Mouse (Mus musculus): ENCODE results near the gene Trmt1. TPM values are rescaled to one million over a fixed set of nuclear protein-coding genes. Genes with fewer than 3 reads are reported as not detected.

Trmt1 gene
- polyA plus RNA-seq, 1 experiment from 2014 or later = 56.9 TPM

DNA sequence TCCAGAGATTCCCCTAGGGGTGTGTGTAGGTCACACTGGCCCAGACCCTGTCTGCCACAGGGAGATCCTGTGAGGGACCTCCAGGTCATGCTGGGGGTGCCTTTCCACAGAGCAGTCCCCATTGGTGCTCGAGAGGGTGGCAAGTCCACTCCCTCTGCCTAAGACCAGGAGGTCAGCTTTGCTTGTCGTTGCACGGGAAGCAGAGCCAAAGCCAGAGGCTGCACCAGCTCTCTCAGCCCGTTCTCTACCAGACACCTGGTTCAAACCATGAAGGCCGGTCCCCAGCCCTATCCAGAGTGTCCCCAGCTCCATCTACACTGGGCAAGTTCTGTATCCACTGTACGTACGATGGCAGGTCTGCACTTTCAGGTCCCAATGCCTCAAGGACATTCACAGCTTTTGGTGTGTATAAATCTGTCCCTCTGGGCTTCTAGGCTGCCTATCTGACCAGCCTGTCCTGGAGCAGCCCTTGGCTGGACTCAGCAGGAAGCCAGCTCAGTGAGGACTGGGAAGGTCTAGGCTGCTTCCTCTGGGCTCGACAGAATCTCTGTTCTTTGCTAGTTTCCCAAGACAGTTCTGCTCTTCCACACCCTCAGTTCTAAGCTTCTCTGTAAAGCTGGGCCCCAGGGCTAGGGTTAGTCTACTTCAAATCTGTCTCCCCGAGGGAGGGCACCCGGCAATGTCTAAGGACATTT, 39.3 kb downstream of the Trmt1 start:
- H3K36me3 ChIP-seq (ENCODE audit: control insufficient read depth, insufficient read depth, low read length) = no peaks in the 10 kb centered on the region
- DNase-seq = no peak
- H3K27me3 ChIP-seq (ENCODE audit: control insufficient read depth, insufficient read depth, low read length) = no peaks in the 10 kb centered on the region
- H3K4me1 ChIP-seq (ENCODE audit: control insufficient read depth, insufficient read depth, low read length) = peaks cover 41% of the 10 kb centered on the region
- H3K9ac ChIP-seq (replicated peaks; ENCODE audit: low read length) = no peak overlapping the region
- no peak overlapping the region for H3K4me2 ChIP-seq (ENCODE audit: low read length)
- WGBS = 55% methylated on average over 10 of the region's 10 CpGs
- no peak for ATAC-seq (ENCODE audit: low FRiP score, low TSS enrichment)
- H3K9me3 ChIP-seq (ENCODE audit: control insufficient read depth, low read length) = no peaks in the 10 kb centered on the region
- H3K27ac ChIP-seq (replicated peaks; ENCODE audit: low read depth, low read length) = peak overlapping the region; percentile 57
- H3K4me3 ChIP-seq (replicated peaks; ENCODE audit: low read depth, low read length) = no peak overlapping the region

DNA sequence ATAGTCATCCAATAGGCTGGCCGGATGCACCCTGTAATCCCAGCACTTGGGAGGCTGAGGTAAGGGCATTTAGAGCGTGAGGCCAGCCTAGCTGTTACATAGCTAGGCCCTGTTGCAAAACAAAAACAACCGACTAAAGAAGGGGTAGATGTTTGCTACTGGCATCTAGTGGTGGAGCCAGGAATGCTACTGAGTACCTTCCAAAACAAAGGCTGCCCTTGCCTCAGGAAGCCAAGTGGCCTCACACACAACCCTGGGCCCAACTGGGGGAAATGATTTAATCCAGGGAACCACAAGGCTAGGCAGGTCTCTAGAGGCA, 39.8 kb downstream of the Trmt1 start:
- 22% methylated on average over 3 of the region's 3 CpGs for WGBS
- Histone ChIP-seq H3K4me2 (ENCODE audit: low read length) (no peak overlapping the region), H3K36me3 (ENCODE audit: control insufficient read depth, insufficient read depth, low read length) (no peaks in the 10 kb centered on the region), H3K4me1 (ENCODE audit: control insufficient read depth, insufficient read depth, low read length) (peaks cover 46% of the 10 kb centered on the region), H3K9ac (replicated peaks; ENCODE audit: low read length) (no peak overlapping the region), H3K27me3 (ENCODE audit: control insufficient read depth, insufficient read depth, low read length) (no peaks in the 10 kb centered on the region), H3K27ac (replicated peaks; ENCODE audit: low read depth, low read length) (peak overlapping the region; percentile 57), H3K4me3 (replicated peaks; ENCODE audit: low read depth, low read length) (no peak overlapping the region), H3K9me3 (ENCODE audit: control insufficient read depth, low read length) (no peaks in the 10 kb centered on the region)
- DNase-seq (no peak), ATAC-seq (ENCODE audit: low FRiP score, low TSS enrichment) (no peak)

DNA sequence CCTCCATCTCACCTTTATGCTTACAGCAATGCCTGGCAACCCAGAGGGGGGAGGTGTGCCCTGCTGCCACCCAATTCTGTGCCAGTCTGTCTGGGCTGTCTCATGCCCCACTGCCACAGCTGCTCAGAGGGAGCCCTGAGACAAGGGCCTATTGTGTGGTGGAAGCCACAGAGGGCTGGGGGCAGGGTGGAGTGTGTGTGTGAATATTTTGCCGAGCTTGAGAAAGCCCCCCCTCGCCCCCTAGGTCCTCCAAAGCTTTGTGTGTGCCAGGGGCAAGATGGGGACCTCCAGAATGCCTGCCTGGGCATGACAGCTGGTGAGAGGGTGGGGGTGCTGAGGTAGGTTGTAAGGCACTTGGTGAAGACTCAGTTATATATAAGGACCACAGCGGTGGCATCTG, 42.4 kb downstream of the Trmt1 start:
- 49% methylated on average over 3 of the region's 3 CpGs for WGBS

DNA sequence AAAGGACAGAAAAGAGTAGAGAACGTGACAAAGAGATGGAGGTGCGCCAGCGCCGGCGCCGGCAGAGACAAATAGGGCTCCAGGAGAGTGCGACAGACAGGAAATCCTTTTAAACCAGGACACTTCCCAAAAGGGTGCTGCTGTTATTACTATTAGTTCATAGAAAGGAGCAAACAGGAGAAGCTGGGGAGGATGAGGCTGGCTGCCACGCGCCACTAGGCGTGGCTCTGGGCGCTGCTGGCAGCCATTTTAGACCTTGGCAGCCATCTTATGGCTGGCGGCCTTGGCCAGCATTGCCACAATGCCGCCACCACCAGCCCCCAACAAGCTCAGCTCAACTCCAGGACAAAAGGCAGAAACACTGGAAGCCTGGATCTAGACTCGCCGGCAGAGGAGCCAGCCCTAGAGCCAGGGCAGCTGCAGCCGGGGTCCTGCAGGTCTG, 43.8 kb downstream of the Trmt1 start:
- DNase-seq = no peak
- H3K27ac ChIP-seq (replicated peaks; ENCODE audit: low read depth, low read length) = peak overlapping the region; percentile 78
- 90% methylated on average over 16 of the region's 16 CpGs for WGBS
- no peak for ATAC-seq (ENCODE audit: low FRiP score, low TSS enrichment)
- H3K4me1 ChIP-seq (ENCODE audit: control insufficient read depth, insufficient read depth, low read length) = peaks cover 45% of the 10 kb centered on the region
- no peak overlapping the region for H3K4me2 ChIP-seq (ENCODE audit: low read length)
- no peak overlapping the region for H3K9ac ChIP-seq (replicated peaks; ENCODE audit: low read length)
- H3K9me3 ChIP-seq (ENCODE audit: control insufficient read depth, low read length) = no peaks in the 10 kb centered on the region
- no peaks in the 10 kb centered on the region for H3K27me3 ChIP-seq (ENCODE audit: control insufficient read depth, insufficient read depth, low read length)
- H3K4me3 ChIP-seq (replicated peaks; ENCODE audit: low read depth, low read length) = no peak overlapping the region
- no peaks in the 10 kb centered on the region for H3K36me3 ChIP-seq (ENCODE audit: control insufficient read depth, insufficient read depth, low read length)

More for the DNA sequence above, 42.4 kb downstream of the Trmt1 start:
- DNase-seq (peak; percentile 69), ATAC-seq (ENCODE audit: low FRiP score, low TSS enrichment) (peak; percentile 74)
- Histone ChIP-seq H3K27ac (replicated peaks; ENCODE audit: low read depth, low read length) (peak overlapping the region; percentile 78), H3K9me3 (ENCODE audit: control insufficient read depth, low read length) (no peaks in the 10 kb centered on the region), H3K27me3 (ENCODE audit: control insufficient read depth, insufficient read depth, low read length) (no peaks in the 10 kb centered on the region), H3K4me3 (replicated peaks; ENCODE audit: low read depth, low read length) (no peak overlapping the region), H3K4me1 (ENCODE audit: control insufficient read depth, insufficient read depth, low read length) (peaks cover 58% of the 10 kb centered on the region), H3K36me3 (ENCODE audit: control insufficient read depth, insufficient read depth, low read length) (no peaks in the 10 kb centered on the region), H3K9ac (replicated peaks; ENCODE audit: low read length) (no peak overlapping the region), H3K4me2 (ENCODE audit: low read length) (no peak overlapping the region)

DNA sequence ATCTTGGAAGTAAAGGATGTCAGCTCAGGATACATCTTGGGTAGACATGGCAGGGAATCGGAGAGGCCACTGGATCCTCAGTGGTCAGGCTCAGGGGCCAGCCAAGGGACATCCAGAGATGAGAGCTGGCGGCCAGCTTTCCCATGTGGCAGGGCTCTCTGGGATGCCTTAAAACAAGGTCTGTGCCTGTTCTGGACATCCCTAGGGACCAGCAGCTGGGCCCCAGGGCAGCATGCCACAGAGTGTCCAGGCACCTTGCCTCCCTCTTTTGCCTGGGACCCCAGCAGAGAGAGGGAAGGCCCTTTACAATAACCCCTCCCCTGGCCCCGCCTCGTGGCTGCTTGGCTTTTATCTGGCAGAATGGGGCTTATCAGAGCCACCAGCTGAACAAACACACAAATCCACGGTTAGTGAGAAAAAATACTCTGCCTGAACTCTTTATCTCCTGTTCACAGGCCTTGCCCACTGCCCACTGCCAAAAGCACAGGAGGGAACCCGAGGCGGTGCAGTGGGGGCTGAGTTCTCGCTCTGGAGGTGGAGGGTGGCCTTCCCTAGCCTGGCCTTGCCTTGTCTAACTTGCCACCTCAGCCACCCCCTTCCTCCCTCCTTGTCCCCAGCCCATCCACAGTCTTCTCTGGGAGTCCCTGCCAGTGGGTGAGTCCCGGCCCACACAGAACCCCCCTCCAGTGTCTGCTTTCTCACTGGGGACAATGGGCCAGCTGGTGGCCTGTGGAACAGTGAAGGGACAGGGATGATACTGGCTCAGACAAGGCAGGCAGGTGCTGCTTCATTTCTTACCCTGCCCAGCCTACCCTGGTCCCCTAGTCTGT, 44.6 kb downstream of the Trmt1 start:
- H3K4me3 ChIP-seq (replicated peaks; ENCODE audit: low read depth, low read length) = no peak overlapping the region
- no peaks in the 10 kb centered on the region for H3K27me3 ChIP-seq (ENCODE audit: control insufficient read depth, insufficient read depth, low read length)
- H3K9ac ChIP-seq (replicated peaks; ENCODE audit: low read length) = no peak overlapping the region
- H3K27ac ChIP-seq (replicated peaks; ENCODE audit: low read depth, low read length) = peak overlapping the region; percentile 78
- DNase-seq (peak; percentile 68), ATAC-seq (ENCODE audit: low FRiP score, low TSS enrichment) (peak; percentile 46)
- no peaks in the 10 kb centered on the region for H3K9me3 ChIP-seq (ENCODE audit: control insufficient read depth, low read length)
- 22% methylated on average over 9 of the region's 9 CpGs for WGBS
- H3K4me2 ChIP-seq (ENCODE audit: low read length) = no peak overlapping the region
- no peaks in the 10 kb centered on the region for H3K36me3 ChIP-seq (ENCODE audit: control insufficient read depth, insufficient read depth, low read length)
- H3K4me1 ChIP-seq (ENCODE audit: control insufficient read depth, insufficient read depth, low read length) = peaks cover 37% of the 10 kb centered on the region

DNA sequence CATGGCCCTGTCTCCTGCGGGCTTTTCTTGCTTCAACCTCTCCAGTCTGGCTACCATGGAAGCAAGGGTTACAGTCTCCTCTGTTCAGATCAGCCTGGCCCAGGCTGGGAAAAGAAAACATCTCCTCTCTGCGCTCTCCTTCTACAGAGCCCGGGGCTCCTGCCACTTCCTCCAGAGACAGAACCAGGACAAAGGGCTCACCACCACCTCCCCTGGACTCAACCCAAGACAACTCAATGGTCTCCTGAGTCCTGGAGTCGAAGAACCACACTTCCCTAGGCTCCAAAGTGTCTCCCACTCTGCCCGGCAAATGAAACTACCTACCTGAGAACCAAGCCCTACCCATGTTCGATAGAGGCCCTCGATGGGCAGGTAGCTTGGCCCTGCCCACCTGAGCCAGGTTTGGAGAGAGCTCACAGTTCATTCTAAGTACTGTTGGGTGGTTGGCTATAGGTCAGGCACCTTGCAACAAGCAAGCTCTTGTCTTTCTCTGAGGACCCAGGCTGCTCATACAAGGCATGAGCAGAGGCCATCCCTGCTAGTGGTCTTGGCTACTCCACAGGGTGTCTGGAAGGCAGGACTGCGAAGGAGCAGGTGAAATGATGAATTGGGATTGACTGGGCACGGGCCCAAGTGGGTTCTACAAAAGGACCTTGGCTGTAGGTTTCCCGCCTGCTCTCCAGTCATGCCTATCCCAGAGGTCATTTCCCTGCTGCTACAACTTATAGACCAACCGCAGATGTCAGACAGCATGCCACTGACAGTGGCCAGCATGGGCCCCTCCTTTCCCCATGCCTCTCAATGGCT, 45.5 kb downstream of the Trmt1 start:
- DNase-seq (no peak), ATAC-seq (ENCODE audit: low FRiP score, low TSS enrichment) (no peak)
- Histone ChIP-seq H3K4me1 (ENCODE audit: control insufficient read depth, insufficient read depth, low read length) (peaks cover 36% of the 10 kb centered on the region), H3K27me3 (ENCODE audit: control insufficient read depth, insufficient read depth, low read length) (peaks cover 6% of the 10 kb centered on the region; the same call in 1 of the 2 replicates), H3K4me2 (ENCODE audit: low read length) (no peak overlapping the region), H3K36me3 (ENCODE audit: control insufficient read depth, insufficient read depth, low read length) (no peaks in the 10 kb centered on the region), H3K9ac (replicated peaks; ENCODE audit: low read length) (no peak overlapping the region), H3K27ac (replicated peaks; ENCODE audit: low read depth, low read length) (peak overlapping the region; percentile 78), H3K4me3 (replicated peaks; ENCODE audit: low read depth, low read length) (no peak overlapping the region), H3K9me3 (ENCODE audit: control insufficient read depth, low read length) (no peaks in the 10 kb centered on the region)
- WGBS = 59% methylated on average over 11 of the region's 11 CpGs

DNA sequence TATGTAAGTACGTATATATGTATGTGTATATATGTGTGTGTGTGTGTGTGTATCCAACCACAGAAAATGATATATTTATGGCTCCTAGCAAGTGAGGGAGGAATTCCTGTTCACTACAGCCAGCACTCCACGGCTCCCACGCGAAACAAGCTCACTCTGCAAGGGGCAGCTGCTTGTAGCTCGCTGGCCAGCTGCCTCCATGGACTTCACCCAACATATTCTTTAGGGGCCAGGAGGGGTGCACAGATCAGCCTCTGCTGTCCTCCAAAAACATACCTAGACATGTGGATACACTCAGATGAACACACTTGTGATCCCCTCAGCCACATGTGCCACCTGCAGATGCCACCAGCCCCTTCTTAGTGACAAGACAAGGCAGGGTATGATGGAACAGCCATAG, 46.4 kb downstream of the Trmt1 start:
- Histone ChIP-seq H3K4me2 (ENCODE audit: low read length) (no peak overlapping the region), H3K36me3 (ENCODE audit: control insufficient read depth, insufficient read depth, low read length) (no peaks in the 10 kb centered on the region), H3K27me3 (ENCODE audit: control insufficient read depth, insufficient read depth, low read length) (peaks cover 14% of the 10 kb centered on the region; the same call in 1 of the 2 replicates), H3K4me1 (ENCODE audit: control insufficient read depth, insufficient read depth, low read length) (peaks cover 37% of the 10 kb centered on the region), H3K4me3 (replicated peaks; ENCODE audit: low read depth, low read length) (no peak overlapping the region), H3K9me3 (ENCODE audit: control insufficient read depth, low read length) (no peaks in the 10 kb centered on the region), H3K9ac (replicated peaks; ENCODE audit: low read length) (no peak overlapping the region), H3K27ac (replicated peaks; ENCODE audit: low read depth, low read length) (peak overlapping the region; percentile 78)
- WGBS = 69% methylated on average over 5 of the region's 5 CpGs
- ATAC-seq (ENCODE audit: low FRiP score, low TSS enrichment) (no peak), DNase-seq (no peak)

DNA sequence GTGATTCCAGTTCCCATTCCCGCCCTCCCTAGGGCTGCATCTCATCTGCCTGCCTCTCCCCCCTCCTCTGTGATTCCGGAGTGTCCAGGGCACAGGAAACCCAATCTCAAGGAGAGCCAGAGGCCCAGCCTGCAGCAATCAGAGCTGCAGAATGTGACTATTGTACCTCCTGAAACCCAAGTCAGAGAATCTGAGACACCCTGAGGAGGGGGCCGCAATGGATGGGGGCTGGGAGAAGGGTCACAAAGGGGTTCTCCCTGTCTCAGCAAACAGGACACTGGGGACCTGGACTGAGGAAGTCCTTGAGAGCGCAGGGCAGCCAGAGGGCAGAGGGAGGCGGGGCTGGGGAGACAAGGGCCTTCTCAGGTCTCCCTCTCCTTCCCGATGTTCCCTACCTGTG, 46.9 kb downstream of the Trmt1 start:
- ATAC-seq (ENCODE audit: low FRiP score, low TSS enrichment) (no peak), DNase-seq (no peak)
- Histone ChIP-seq H3K4me1 (ENCODE audit: control insufficient read depth, insufficient read depth, low read length) (peaks cover 42% of the 10 kb centered on the region), H3K9me3 (ENCODE audit: control insufficient read depth, low read length) (no peaks in the 10 kb centered on the region), H3K4me2 (ENCODE audit: low read length) (no peak overlapping the region), H3K27ac (replicated peaks; ENCODE audit: low read depth, low read length) (peak overlapping the region; percentile 78), H3K9ac (replicated peaks; ENCODE audit: low read length) (no peak overlapping the region), H3K27me3 (ENCODE audit: control insufficient read depth, insufficient read depth, low read length) (peaks cover 19% of the 10 kb centered on the region; the same call in 1 of the 2 replicates), H3K4me3 (replicated peaks; ENCODE audit: low read depth, low read length) (no peak overlapping the region), H3K36me3 (ENCODE audit: control insufficient read depth, insufficient read depth, low read length) (no peaks in the 10 kb centered on the region)
- WGBS = 56% methylated on average over 6 of the region's 6 CpGs
